Mouse (Mus musculus) embryonic fibroblast, embryonic 13.5 days (primary cell): ENCODE measurements at regions not wholly inside any gene's neighbourhood (a gene's known extent, or its start where the extent isn't known, plus 50 kb on each side); places are given as distances from the start of the nearest gene placed in this dataset.

Source experiments
- CTCF ChIP-seq: IDR thresholded peaks from 2 replicates; pipeline ENCODE4 v1.5.1; 2011; ENCODE audit warnings: mild to moderate bottlenecking, control low read depth, low read length, moderate library complexity, borderline replicate concordance; ENCODE audit not compliant: insufficient read depth
- POLR2A ChIP-seq: IDR thresholded peaks from 2 replicates; pipeline ENCODE4 v1.6.1; 2011; ENCODE audit warnings: low read depth, mild to moderate bottlenecking, control low read depth, low read length, moderate library complexity

GRCm38 (mm10) chr11:22692281-22692857 lies 168.4 kb downstream of the B3gnt2 start:
- TF ChIP-seq CTCF = no peak
- no peak for TF ChIP-seq POLR2A
